Mouse (Mus musculus) embryo, embryonic 10.5 days (tissue): ENCODE measurements around the gene Gm49380.
A peak's percentile ranks its signal among the peaks of the same experiment; 100 is the strongest.

Experiments
- DNase-seq: peaks from one replicate; pipeline ENCODE4 v3.0.0-alpha.2; 2015; ENCODE audit warnings: low spot score

Gm49380 gene

GRCm38 (mm10) chr9:44047071-44047470 is 66.2 kb downstream of the Gm49380 start:
- no peak for DNase-seq

GRCm38 (mm10) chr9:44046426-44046825 is 66.9 kb downstream of the Gm49380 start:
- no peak for DNase-seq

- no peak for DNase-seq
Measured at GRCm38 (mm10) chr9:44045884-44046272, 67.4 kb downstream of the Gm49380 start.

GRCm38 (mm10) chr9:44045158-44045883 is 68.0 kb downstream of the Gm49380 start:
- DNase-seq, result no peak

- no peak for DNase-seq
Measured at GRCm38 (mm10) chr9:44044426-44045157, 68.7 kb downstream of the Gm49380 start.

- peak; percentile 7 for DNase-seq
Measured at GRCm38 (mm10) chr9:44043708-44044425, 69.4 kb downstream of the Gm49380 start.

GRCm38 (mm10) chr9:44042836-44043707 is 70.2 kb downstream of the Gm49380 start, which contains the start of gene Thy1:
TSS of gene Thy1 (plus strand) at chr9:44043384.
- DNase-seq, result peak; percentile 36

- DNase-seq, result no peak
Measured at GRCm38 (mm10) chr9:44042396-44042680, 71.0 kb downstream of the Gm49380 start.

- no peak for DNase-seq
Measured at GRCm38 (mm10) chr9:44041511-44042395, 71.5 kb downstream of the Gm49380 start.

- DNase-seq, result no peak
Measured at GRCm38 (mm10) chr9:44037106-44037505, 76.2 kb downstream of the Gm49380 start.

GRCm38 (mm10) chr9:44033957-44034727 is 79.2 kb downstream of the Gm49380 start:
- DNase-seq, result no peak

- no peak for DNase-seq
Measured at GRCm38 (mm10) chr9:44033317-44033716, 80.0 kb downstream of the Gm49380 start.

- no peak for DNase-seq
Measured at GRCm38 (mm10) chr9:44031946-44032345, 81.4 kb downstream of the Gm49380 start.

- no peak for DNase-seq
Measured at GRCm38 (mm10) chr9:44031079-44031478, 82.2 kb downstream of the Gm49380 start.

GRCm38 (mm10) chr9:44030646-44031045 is 82.7 kb downstream of the Gm49380 start:
- DNase-seq, result no peak

- DNase-seq, result no peak
Measured at GRCm38 (mm10) chr9:44029580-44030236, 83.6 kb downstream of the Gm49380 start.

GRCm38 (mm10) chr9:44024096-44024495 is 89.2 kb downstream of the Gm49380 start:
- DNase-seq, result no peak

- DNase-seq, result no peak
Measured at GRCm38 (mm10) chr9:44022100-44022847, 91.0 kb downstream of the Gm49380 start.

- no peak for DNase-seq
Measured at GRCm38 (mm10) chr9:44020001-44020400, 93.3 kb downstream of the Gm49380 start.
